Comparison of ENCODE assay signal across 16 mouse cellular contexts in the genomic region with DNA sequence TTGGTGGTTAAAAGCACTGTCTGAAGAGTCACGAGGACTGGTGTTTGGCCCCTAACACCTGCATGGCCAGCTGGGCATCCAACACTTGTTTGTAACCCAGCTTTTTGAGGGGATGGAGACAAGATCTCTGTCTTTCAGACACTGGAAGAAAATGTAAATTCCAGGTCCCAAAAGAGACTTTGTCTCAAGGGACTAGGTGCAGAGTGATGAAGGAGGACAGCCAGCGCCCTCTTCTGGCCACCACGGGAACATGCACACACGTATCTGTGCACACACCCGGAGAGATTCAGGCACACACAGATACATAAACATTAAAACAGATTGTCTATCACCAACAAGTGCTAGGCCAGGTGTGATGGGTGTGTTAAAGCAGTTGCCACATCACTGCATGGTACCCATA.
A peak's percentile ranks its signal among the peaks of the same experiment; 100 is the strongest.
DNase-seq lines count a peak whose midpoint lies in the region; TF ChIP-seq lines count a peak whose summit lies in the region.
"Had no signal": no experiment of that assay in that cellular context is flagged by ENCODE, and none has a peak within 500 bp of the region (broad histone marks: within the 10 kb centered on the region; RNA-seq: fewer than 3 reads in every experiment).

No protein-coding gene starts in this region.

- no peak overlapping the region for H3K4me3 ChIP-seq in gastrocnemius, adult 2 months
- no peak overlapping the region for H3K4me3 ChIP-seq in liver, adult 2 months (ENCODE audit: insufficient read depth, low read depth, low read length)
- no peak overlapping the region for H3K4me3 ChIP-seq in testis, adult 2 months (ENCODE audit: control insufficient read depth, low read depth, low read length)
- H3K4me3 ChIP-seq: hindbrain, embryonic 13.5 days; limb, embryonic 15.5 days; midbrain, embryonic 13.5 days; neural tube, embryonic 12.5 days had no signal

- TF ChIP-seq POLR2A in liver, adult 2 months (IDR thresholded peaks at IDR 0.05; ENCODE audit: extremely low read depth, insufficient read depth, low read length), result no peak
- no peak for TF ChIP-seq POLR2A in testis, adult 2 months (IDR thresholded peaks at IDR 0.05; ENCODE audit: control insufficient read depth, low read depth, low read length)

- H3K79me2 ChIP-seq in liver, adult 2 months (ENCODE audit: control insufficient read depth, insufficient read depth, low read length), result no peaks in the 10 kb centered on the region

- no peak for DNase-seq in gastrocnemius, adult 2 months
- DNase-seq in gastrocnemius, adult 8-10 months (ENCODE audit: low spot score in 2 of 2), result no peak
- no peak for DNase-seq in liver, adult 2 months (ENCODE audit: extremely low read depth, low read depth, low spot score)
- no peak for DNase-seq in liver
- no peak for DNase-seq in testis, postnatal 10 days (ENCODE audit: low spot score)
- no peak for DNase-seq in cerebellum, postnatal 25 days
- DNase-seq in embryo, embryonic 10 days (ENCODE audit: low spot score), result no peak
- DNase-seq: cerebellum, adult 11-12 months; heart, postnatal 10 days; kidney, adult 18-20 months had no signal

- intact Hi-C loops in gastrocnemius, adult 2 months (cut with DNase I), result loop anchor here (10.0 kb wide), 1 partner anchor 222 kb away; no protein-coding TSS in a partner anchor

- H3K4me1 ChIP-seq in liver, adult 2 months (ENCODE audit: control insufficient read depth, insufficient read depth, low read length), result no peaks in the 10 kb centered on the region
- H3K4me1 ChIP-seq in testis, adult 2 months (ENCODE audit: control insufficient read depth, insufficient read depth, low read length), result no peaks in the 10 kb centered on the region

- 95% methylated on average over 5 of the region's 5 CpGs for WGBS in liver, adult 2 months

- H3K36me3 ChIP-seq in liver, adult 2 months (ENCODE audit: control insufficient read depth, insufficient read depth, low read length), result no peaks in the 10 kb centered on the region
- no peaks in the 10 kb centered on the region for H3K36me3 ChIP-seq in testis, adult 2 months (ENCODE audit: control insufficient read depth, insufficient read depth, low read length)
- H3K36me3 ChIP-seq: hindbrain, embryonic 13.5 days; limb, embryonic 15.5 days; midbrain, embryonic 13.5 days; neural tube, embryonic 12.5 days had no signal

- H3K27me3 ChIP-seq in liver, adult 2 months (ENCODE audit: control insufficient read depth, insufficient read depth, low read length), result no peaks in the 10 kb centered on the region; the same call in 1 of the 2 replicates
- no peaks in the 10 kb centered on the region for H3K27me3 ChIP-seq in testis, adult 2 months (ENCODE audit: control insufficient read depth, insufficient read depth, low read length)
- H3K27me3 ChIP-seq: limb, embryonic 15.5 days; midbrain, embryonic 13.5 days had no signal

- H3K27ac ChIP-seq in gastrocnemius, adult 2 months, result no peak overlapping the region
- H3K27ac ChIP-seq in liver, adult 2 months (replicated peaks; ENCODE audit: insufficient read depth, low read depth, low read length), result no peak overlapping the region
- H3K27ac ChIP-seq in testis, adult 2 months (ENCODE audit: control insufficient read depth, insufficient read depth, low read depth, low read length), result no peak overlapping the region
- H3K27ac ChIP-seq: hindbrain, embryonic 13.5 days; macrophage; midbrain, embryonic 13.5 days; neural tube, embryonic 12.5 days had no signal

- peak; percentile 35 for TF ChIP-seq CTCF in gastrocnemius, adult 2 months (IDR thresholded peaks at IDR 0.05)
- TF ChIP-seq CTCF in liver, adult 2 months (IDR thresholded peaks at IDR 0.05; ENCODE audit: low read depth, low read length), result peak; percentile 33
- peak; percentile 78; the same call in 1 of the 2 replicates for TF ChIP-seq CTCF in testis, adult 2 months (IDR thresholded peaks at IDR 0.05; ENCODE audit: control insufficient read depth, insufficient read depth, insufficient replicate concordance, low read depth, low read length)

- no peak overlapping the region for H3K9ac ChIP-seq in liver, adult 2 months (ENCODE audit: low read depth, low read length)
- H3K9ac ChIP-seq: hindbrain, embryonic 13.5 days; limb, embryonic 15.5 days; midbrain, embryonic 13.5 days; neural tube, embryonic 12.5 days had no signal
